Mouse (Mus musculus) thymus, adult 2 months (tissue): Measurements from ENCODE around the gene Lbx1.

Experiments used
- CTCF ChIP-seq: fragments of 200-500 bp; IDR thresholded peaks from 2 replicates; pipeline ENCODE4 v1.5.1; 2012; ENCODE audit warnings: mild to moderate bottlenecking, control low read depth, low read length, moderate library complexity, borderline replicate concordance; ENCODE audit not compliant: control insufficient read depth, poor library complexity, insufficient read depth; ENCODE audit errors: extremely low read depth
- POLR2A ChIP-seq: fragments of 200-500 bp; IDR thresholded peaks from 2 replicates; pipeline ENCODE4 v1.6.1; 2012; ENCODE audit warnings: mild to moderate bottlenecking, low read length, control low read depth, moderate library complexity; ENCODE audit not compliant: control insufficient read depth, poor library complexity, insufficient read depth; ENCODE audit errors: extremely low read depth

GRCm38 (mm10) chr19:45242017-45242347 lies 6.4 kb upstream of the Lbx1 start:
- no peak for TF ChIP-seq CTCF
- TF ChIP-seq POLR2A, result no peak
